Mouse (Mus musculus) splenic B cell, adult 2 months (primary cell): ENCODE data around the gene Tgtp2.
"Not testable (repeated sequence)": the region's sequence is repeated elsewhere in the genome, so short reads cannot be mapped to it uniquely, and the experiment has no call there.

Experiments used
- DNase-seq: peaks from one replicate; pipeline ENCODE4 v3.0.0-alpha.2; 2011; ENCODE audit warnings: low read depth, low spot score
- H3K27me3 ChIP-seq: 2 replicates; pipeline ENCODE4 v1.6.1; 2012; ENCODE audit warnings: mild to moderate bottlenecking, low read length, moderate library complexity, mixed read lengths; ENCODE audit not compliant: control insufficient read depth, poor library complexity, insufficient read depth, severe bottlenecking
- H3K36me3 ChIP-seq: 2 replicates; pipeline ENCODE4 v1.6.1; 2012; ENCODE audit warnings: mild to moderate bottlenecking, low read length, moderate library complexity, mixed read lengths; ENCODE audit not compliant: control insufficient read depth, poor library complexity, insufficient read depth, severe bottlenecking

The Tgtp2 gene

GRCm38 (mm10) chr11:49063713-49064469, at the start of gene Tgtp2:
TSS of gene Tgtp2 (minus strand) at chr11:49064206.
- DNase-seq, result peak; percentile 61
- not testable (repeated sequence) for H3K36me3 ChIP-seq, H3K27me3 ChIP-seq

- DNase-seq, result no peak
- H3K36me3 ChIP-seq, result no peaks in the 10 kb centered on the region
- no peaks in the 10 kb centered on the region for H3K27me3 ChIP-seq
Measured at GRCm38 (mm10) chr11:49112624-49113219, 48.7 kb upstream of the Tgtp2 start.

DNA sequence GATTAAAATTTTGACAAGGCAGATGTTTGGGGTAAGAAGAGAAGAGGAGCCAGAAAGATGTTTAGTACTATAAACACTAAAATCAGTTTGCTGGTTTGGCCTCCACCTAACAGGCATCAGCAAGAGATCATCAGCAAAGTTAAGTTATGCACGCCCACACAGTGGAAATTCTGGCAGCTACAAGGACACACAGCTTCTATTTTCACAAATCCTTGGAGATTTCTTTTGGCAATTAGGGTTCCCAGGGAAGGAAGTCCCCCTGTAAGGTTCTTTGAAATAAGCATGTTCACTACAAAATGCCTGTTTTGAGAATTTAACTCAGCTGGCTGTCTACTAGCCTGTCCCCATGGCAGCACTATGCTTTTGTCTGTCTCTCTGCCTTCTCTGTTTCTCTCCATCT, 47.0 kb upstream of the Tgtp2 start:
- no peak for DNase-seq
- H3K27me3 ChIP-seq, result no peaks in the 10 kb centered on the region
- no peaks in the 10 kb centered on the region for H3K36me3 ChIP-seq

DNA sequence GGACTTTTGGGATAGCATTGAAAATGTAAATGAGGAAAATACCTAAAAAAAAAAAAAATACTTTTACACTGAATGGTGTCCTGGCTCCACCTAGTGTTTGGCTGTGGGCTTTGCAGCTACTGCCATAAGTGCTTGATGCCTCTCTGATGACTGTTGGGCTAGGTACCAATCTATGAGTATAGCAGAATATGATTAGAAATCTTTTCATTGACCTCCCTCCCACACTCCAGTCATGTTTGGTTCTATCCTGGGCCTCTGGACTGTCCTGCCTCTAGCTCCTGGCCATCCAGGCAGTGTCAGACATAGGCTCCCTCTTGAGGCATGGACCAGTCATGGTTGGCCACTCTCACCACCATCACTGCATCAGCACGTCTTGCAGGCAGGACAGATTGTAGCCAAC, 44.8 kb upstream of the Tgtp2 start:
- no peaks in the 10 kb centered on the region for H3K27me3 ChIP-seq
- DNase-seq, result peak; percentile 79
- H3K36me3 ChIP-seq, result no peaks in the 10 kb centered on the region

GRCm38 (mm10) chr11:49107650-49108537, 43.9 kb upstream of the Tgtp2 start:
- H3K27me3 ChIP-seq, result no peaks in the 10 kb centered on the region
- no peak for DNase-seq
- no peaks in the 10 kb centered on the region for H3K36me3 ChIP-seq

DNA sequence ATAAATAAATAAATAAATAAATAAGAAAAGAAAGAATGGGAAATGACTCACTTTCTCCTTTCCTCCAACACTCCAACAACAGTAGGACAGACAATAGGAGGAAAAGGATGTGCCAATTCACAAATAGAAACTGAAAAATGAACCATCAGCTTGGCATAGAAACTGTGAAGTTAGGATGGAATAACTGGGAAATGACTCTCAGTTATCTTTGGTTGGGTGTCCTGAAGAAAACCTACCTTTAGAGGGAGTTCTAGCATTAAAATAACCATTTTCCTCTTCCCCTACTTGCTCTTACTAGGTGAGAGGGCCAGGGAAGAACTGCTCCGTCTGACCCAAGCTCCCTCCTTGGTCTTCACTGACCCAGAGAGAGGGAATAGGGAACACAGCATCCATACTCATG, 41.7 kb upstream of the Tgtp2 start:
- H3K27me3 ChIP-seq, result no peaks in the 10 kb centered on the region
- no peak for DNase-seq
- H3K36me3 ChIP-seq, result no peaks in the 10 kb centered on the region

GRCm38 (mm10) chr11:49103047-49103693, 39.2 kb upstream of the Tgtp2 start:
- Histone ChIP-seq H3K36me3 (no peaks in the 10 kb centered on the region), H3K27me3 (no peaks in the 10 kb centered on the region)
- peak; percentile 93 for DNase-seq

DNA sequence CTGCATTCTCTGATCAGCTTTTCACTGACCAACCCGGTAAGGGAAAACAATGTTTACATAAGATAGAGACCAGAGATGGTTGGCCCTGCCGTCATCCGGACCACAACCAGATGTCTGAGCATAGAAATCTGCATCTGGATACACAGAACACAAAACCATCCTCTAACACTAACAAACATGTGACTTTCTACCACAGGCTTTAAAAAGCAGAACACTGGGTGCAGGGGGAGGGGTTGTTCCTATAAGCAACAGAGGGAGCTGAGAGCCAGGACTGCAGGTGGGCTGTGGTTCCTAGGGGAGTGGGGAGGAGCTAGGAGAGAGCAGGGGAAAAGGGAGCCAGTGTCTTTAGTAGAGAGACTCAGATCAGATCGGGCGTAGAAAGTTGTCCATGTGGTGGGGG, 37.5 kb upstream of the Tgtp2 start:
- no peaks in the 10 kb centered on the region for H3K36me3 ChIP-seq
- no peaks in the 10 kb centered on the region for H3K27me3 ChIP-seq
- peak; percentile 57 for DNase-seq

- H3K27me3 ChIP-seq, result no peaks in the 10 kb centered on the region
- peak; percentile 73 for DNase-seq
- H3K36me3 ChIP-seq, result peaks cover 6% of the 10 kb centered on the region
Measured at GRCm38 (mm10) chr11:49100409-49100808, 36.4 kb upstream of the Tgtp2 start.

- H3K27me3 ChIP-seq, result no peaks in the 10 kb centered on the region
- no peak for DNase-seq
- H3K36me3 ChIP-seq, result peaks cover 8% of the 10 kb centered on the region
Measured at GRCm38 (mm10) chr11:49095367-49095766, 31.4 kb upstream of the Tgtp2 start.

- no peaks in the 10 kb centered on the region for H3K27me3 ChIP-seq
- peaks cover 8% of the 10 kb centered on the region for H3K36me3 ChIP-seq
- peak; percentile 40 for DNase-seq
Measured at GRCm38 (mm10) chr11:49093861-49094660, 30.1 kb upstream of the Tgtp2 start.

- DNase-seq, result peak; percentile 51
- peaks cover 8% of the 10 kb centered on the region for H3K36me3 ChIP-seq
- no peaks in the 10 kb centered on the region for H3K27me3 ChIP-seq
Measured at GRCm38 (mm10) chr11:49092786-49093185, 28.8 kb upstream of the Tgtp2 start.

DNA sequence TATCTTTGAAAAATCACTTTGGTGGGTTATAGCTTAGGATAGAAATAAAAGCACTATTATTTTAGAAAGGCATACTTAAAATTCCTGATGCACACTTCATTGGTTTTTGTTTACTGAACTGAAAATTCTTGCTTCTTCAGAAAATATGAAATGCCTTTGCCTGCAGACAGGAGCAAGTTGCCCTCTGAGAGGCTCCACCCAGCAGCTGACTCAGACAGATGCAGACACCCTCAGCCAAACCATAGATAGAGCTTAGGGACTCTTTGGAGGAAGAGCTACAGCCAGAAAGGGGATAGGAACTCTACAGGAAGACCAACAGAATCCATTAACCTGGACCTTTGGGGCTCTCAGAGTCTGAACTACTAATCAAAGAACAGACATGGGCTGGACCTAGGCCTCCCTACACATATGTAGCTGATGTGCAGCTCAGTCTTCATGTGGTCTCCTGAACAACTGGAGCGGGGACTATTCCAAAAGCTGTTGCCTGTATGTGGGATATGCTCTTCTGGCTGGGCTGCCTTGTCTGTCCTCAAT, 28.1 kb upstream of the Tgtp2 start:
- no peaks in the 10 kb centered on the region for H3K27me3 ChIP-seq
- peaks cover 8% of the 10 kb centered on the region for H3K36me3 ChIP-seq

GRCm38 (mm10) chr11:49091171-49091570, 27.2 kb upstream of the Tgtp2 start:
- no peaks in the 10 kb centered on the region for H3K27me3 ChIP-seq
- DNase-seq, result no peak
- H3K36me3 ChIP-seq, result peaks cover 7% of the 10 kb centered on the region

More for the DNA sequence above, 28.1 kb upstream of the Tgtp2 start:
- DNase-seq, result no peak
